Comparison of ENCODE assay signal across 19 mouse cellular contexts in the genomic region with DNA sequence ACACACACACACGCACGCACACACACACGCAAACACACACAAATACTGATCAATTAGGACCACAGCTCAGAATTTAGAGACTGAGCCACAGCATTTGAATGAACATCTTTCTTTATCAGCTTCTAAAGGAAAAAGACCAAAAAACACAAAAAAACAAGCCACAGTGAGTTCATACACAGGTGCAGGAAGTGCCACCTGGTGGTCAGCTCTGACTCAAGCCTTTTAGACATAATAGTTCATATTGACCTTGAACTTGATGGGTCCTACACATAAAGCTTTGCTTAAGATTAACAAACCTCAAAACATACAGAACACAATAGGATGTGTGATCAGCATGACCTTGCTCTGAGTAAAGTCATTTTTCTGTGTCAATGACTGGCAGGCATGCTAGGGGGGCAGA.
A peak's percentile ranks its signal among the peaks of the same experiment; 100 is the strongest.
DNase-seq lines count a peak whose midpoint lies in the region; TF ChIP-seq lines count a peak whose summit lies in the region.
"Had no signal": no experiment of that assay in that cellular context is flagged by ENCODE, and none has a peak within 500 bp of the region (broad histone marks: within the 10 kb centered on the region; RNA-seq: fewer than 3 reads in every experiment).

No protein-coding gene starts in this region.

- H3K4me3 ChIP-seq in gastrocnemius, adult 2 months, result no peak overlapping the region
- H3K4me3 ChIP-seq: limb, embryonic 13.5 days; stomach, embryonic 15.5 days had no signal

- peak; percentile 28 for TF ChIP-seq CTCF in gastrocnemius, adult 2 months (IDR thresholded peaks at IDR 0.05)

- no peak overlapping the region for H3K27ac ChIP-seq in gastrocnemius, adult 2 months
- H3K27ac ChIP-seq: hindbrain, embryonic 14.5 days; limb, embryonic 13.5 days; stomach, embryonic 15.5 days had no signal

- intact Hi-C loops in gastrocnemius, adult 2 months (cut with DNase I), result no loop called here
- intact Hi-C loops in left cerebral cortex, postnatal 36 days (cut with DNase I), result no loop called here

- no peak for DNase-seq in gastrocnemius, adult 2 months
- no peak for DNase-seq in gastrocnemius, postnatal 25 days
- DNase-seq in kidney, postnatal 4 days, result peak; percentile 23 to 42
- no peak for DNase-seq in kidney, adult 11 months
- peak; percentile 58 for DNase-seq in lung, postnatal 36 days
- DNase-seq in lung, postnatal 4 days, result no peak
- DNase-seq in left cerebral cortex, postnatal 36 days (ENCODE audit: low spot score in 2 of 2), result no peak
- no peak for DNase-seq in thymus, postnatal 4 days
- DNase-seq: adrenal gland, adult 2 months; cerebellum, adult 11 months; cerebellum, postnatal 14 days; gastrocnemius, postnatal 10 days; heart, postnatal 14 days; lung, adult 2 months; spleen, adult 18-20 months; thymus, postnatal 14 days had no signal

Comparison
In these comparisons a context has a peak if more than half of its experiments do, and no peak if none do; other contexts are left out.
1. DNase-seq: peak in kidney, postnatal 4 days (2 of 2) and lung, postnatal 36 days (single experiment); none in gastrocnemius, adult 2 months (single experiment), gastrocnemius, postnatal 25 days (single experiment), kidney, adult 11 months (single experiment), lung, postnatal 4 days (0 of 2), left cerebral cortex, postnatal 36 days (0 of 2) and thymus, postnatal 4 days (single experiment).